Mouse (Mus musculus): ENCODE data around the gene Xpnpep1. TPM values are rescaled to one million over a fixed set of nuclear protein-coding genes. Genes with fewer than 3 reads are reported as not detected.

Xpnpep1 gene
- polyA plus RNA-seq, 1 experiment from 2014 or later: 118 TPM

- Histone ChIP-seq H3K4me3 (ENCODE audit: low read length) (no peak overlapping the region), H3K36me3 (ENCODE audit: control insufficient read depth, insufficient read depth, low read length) (no peaks in the 10 kb centered on the region), H3K9me3 (ENCODE audit: control insufficient read depth, low read length) (no peaks in the 10 kb centered on the region), H3K4me1 (ENCODE audit: control insufficient read depth, insufficient read depth, low read depth, low read length) (no peaks in the 10 kb centered on the region), H3K4me2 (ENCODE audit: low read length) (no peak overlapping the region), H3K27me3 (replicated peaks; ENCODE audit: control insufficient read depth, insufficient read depth, low read length) (no peaks in the 10 kb centered on the region), H3K9ac (ENCODE audit: low read depth, low read length) (no peak overlapping the region), H3K27ac (ENCODE audit: low read depth, low read length) (no peak overlapping the region)
- 75% methylated on average over 4 of the region's 4 CpGs for WGBS
- no peak for ATAC-seq
Observed at GRCm38 (mm10) chr19:53070870-53071269, 30.9 kb upstream of the Xpnpep1 start.

- H3K9me3 ChIP-seq (ENCODE audit: control insufficient read depth, low read length): no peaks in the 10 kb centered on the region
- no peaks in the 10 kb centered on the region for H3K27me3 ChIP-seq (replicated peaks; ENCODE audit: control insufficient read depth, insufficient read depth, low read length)
- H3K9ac ChIP-seq (ENCODE audit: low read depth, low read length): no peak overlapping the region
- no peaks in the 10 kb centered on the region for H3K36me3 ChIP-seq (ENCODE audit: control insufficient read depth, insufficient read depth, low read length)
- no peak overlapping the region for H3K27ac ChIP-seq (ENCODE audit: low read depth, low read length)
- H3K4me2 ChIP-seq (ENCODE audit: low read length): no peak overlapping the region
- no peak for ATAC-seq
- WGBS: 82% methylated on average over 3 of the region's 3 CpGs
- no peak overlapping the region for H3K4me3 ChIP-seq (ENCODE audit: low read length)
- H3K4me1 ChIP-seq (ENCODE audit: control insufficient read depth, insufficient read depth, low read depth, low read length): no peaks in the 10 kb centered on the region
Observed at GRCm38 (mm10) chr19:53069451-53069850, 29.4 kb upstream of the Xpnpep1 start.

GRCm38 (mm10) chr19:53066934-53067333, 26.9 kb upstream of the Xpnpep1 start:
- H3K36me3 ChIP-seq (ENCODE audit: control insufficient read depth, insufficient read depth, low read length): no peaks in the 10 kb centered on the region
- H3K4me3 ChIP-seq (ENCODE audit: low read length): no peak overlapping the region
- H3K4me2 ChIP-seq (ENCODE audit: low read length): no peak overlapping the region
- WGBS: 69% methylated on average over 10 of the region's 10 CpGs
- H3K4me1 ChIP-seq (ENCODE audit: control insufficient read depth, insufficient read depth, low read depth, low read length): no peaks in the 10 kb centered on the region
- no peak for ATAC-seq
- no peak overlapping the region for H3K27ac ChIP-seq (ENCODE audit: low read depth, low read length)
- no peaks in the 10 kb centered on the region for H3K27me3 ChIP-seq (replicated peaks; ENCODE audit: control insufficient read depth, insufficient read depth, low read length)
- H3K9me3 ChIP-seq (ENCODE audit: control insufficient read depth, low read length): no peaks in the 10 kb centered on the region
- H3K9ac ChIP-seq (ENCODE audit: low read depth, low read length): no peak overlapping the region

- Histone ChIP-seq H3K27ac (ENCODE audit: low read depth, low read length) (no peak overlapping the region), H3K4me2 (ENCODE audit: low read length) (no peak overlapping the region), H3K27me3 (replicated peaks; ENCODE audit: control insufficient read depth, insufficient read depth, low read length) (no peaks in the 10 kb centered on the region), H3K4me3 (ENCODE audit: low read length) (no peak overlapping the region), H3K36me3 (ENCODE audit: control insufficient read depth, insufficient read depth, low read length) (no peaks in the 10 kb centered on the region), H3K9me3 (ENCODE audit: control insufficient read depth, low read length) (no peaks in the 10 kb centered on the region), H3K4me1 (ENCODE audit: control insufficient read depth, insufficient read depth, low read depth, low read length) (no peaks in the 10 kb centered on the region), H3K9ac (ENCODE audit: low read depth, low read length) (no peak overlapping the region)
- 61% methylated on average over 9 of the region's 9 CpGs for WGBS
- no peak for ATAC-seq
Observed at GRCm38 (mm10) chr19:53066531-53066930, 26.5 kb upstream of the Xpnpep1 start.

GRCm38 (mm10) chr19:53064972-53065361, 25.0 kb upstream of the Xpnpep1 start:
- Histone ChIP-seq H3K27ac (ENCODE audit: low read depth, low read length) (no peak overlapping the region), H3K4me3 (ENCODE audit: low read length) (no peak overlapping the region), H3K4me1 (ENCODE audit: control insufficient read depth, insufficient read depth, low read depth, low read length) (no peaks in the 10 kb centered on the region), H3K4me2 (ENCODE audit: low read length) (no peak overlapping the region), H3K9me3 (ENCODE audit: control insufficient read depth, low read length) (no peaks in the 10 kb centered on the region), H3K36me3 (ENCODE audit: control insufficient read depth, insufficient read depth, low read length) (no peaks in the 10 kb centered on the region), H3K9ac (ENCODE audit: low read depth, low read length) (no peak overlapping the region), H3K27me3 (replicated peaks; ENCODE audit: control insufficient read depth, insufficient read depth, low read length) (no peaks in the 10 kb centered on the region)
- 72% methylated on average over 8 of the region's 8 CpGs for WGBS
- no peak for ATAC-seq

GRCm38 (mm10) chr19:53064292-53064971, 24.4 kb upstream of the Xpnpep1 start:
- ATAC-seq: no peak
- 78% methylated on average over 12 of the region's 12 CpGs for WGBS

GRCm38 (mm10) chr19:53062046-53062445, 22.0 kb upstream of the Xpnpep1 start:
- WGBS: 43% methylated on average over 3 of the region's 3 CpGs
- H3K9me3 ChIP-seq (ENCODE audit: control insufficient read depth, low read length): no peaks in the 10 kb centered on the region
- H3K4me3 ChIP-seq (ENCODE audit: low read length): no peak overlapping the region
- no peak overlapping the region for H3K4me2 ChIP-seq (ENCODE audit: low read length)
- H3K27me3 ChIP-seq (replicated peaks; ENCODE audit: control insufficient read depth, insufficient read depth, low read length): no peaks in the 10 kb centered on the region
- H3K36me3 ChIP-seq (ENCODE audit: control insufficient read depth, insufficient read depth, low read length): no peaks in the 10 kb centered on the region
- ATAC-seq: no peak
- no peaks in the 10 kb centered on the region for H3K4me1 ChIP-seq (ENCODE audit: control insufficient read depth, insufficient read depth, low read depth, low read length)
- no peak overlapping the region for H3K9ac ChIP-seq (ENCODE audit: low read depth, low read length)
- H3K27ac ChIP-seq (ENCODE audit: low read depth, low read length): no peak overlapping the region

More at GRCm38 (mm10) chr19:53064292-53064971, 24.4 kb upstream of the Xpnpep1 start:
- Histone ChIP-seq H3K4me1 (ENCODE audit: control insufficient read depth, insufficient read depth, low read depth, low read length) (no peaks in the 10 kb centered on the region), H3K36me3 (ENCODE audit: control insufficient read depth, insufficient read depth, low read length) (no peaks in the 10 kb centered on the region), H3K4me3 (ENCODE audit: low read length) (no peak overlapping the region), H3K27me3 (replicated peaks; ENCODE audit: control insufficient read depth, insufficient read depth, low read length) (no peaks in the 10 kb centered on the region), H3K4me2 (ENCODE audit: low read length) (no peak overlapping the region), H3K9me3 (ENCODE audit: control insufficient read depth, low read length) (no peaks in the 10 kb centered on the region), H3K9ac (ENCODE audit: low read depth, low read length) (no peak overlapping the region), H3K27ac (ENCODE audit: low read depth, low read length) (no peak overlapping the region)

GRCm38 (mm10) chr19:53059344-53060111, 19.5 kb upstream of the Xpnpep1 start:
- no peak for ATAC-seq
- no peak overlapping the region for H3K27ac ChIP-seq (ENCODE audit: low read depth, low read length)
- no peak overlapping the region for H3K9ac ChIP-seq (ENCODE audit: low read depth, low read length)
- no peaks in the 10 kb centered on the region for H3K4me1 ChIP-seq (ENCODE audit: control insufficient read depth, insufficient read depth, low read depth, low read length)
- H3K27me3 ChIP-seq (replicated peaks; ENCODE audit: control insufficient read depth, insufficient read depth, low read length): no peaks in the 10 kb centered on the region
- no peak overlapping the region for H3K4me2 ChIP-seq (ENCODE audit: low read length)
- no peaks in the 10 kb centered on the region for H3K9me3 ChIP-seq (ENCODE audit: control insufficient read depth, low read length)
- H3K36me3 ChIP-seq (ENCODE audit: control insufficient read depth, insufficient read depth, low read length): no peaks in the 10 kb centered on the region
- H3K4me3 ChIP-seq (ENCODE audit: low read length): no peak overlapping the region
- WGBS: 90% methylated on average over 16 of the region's 16 CpGs

- no peak for ATAC-seq
- no peak overlapping the region for H3K27ac ChIP-seq (ENCODE audit: low read depth, low read length)
- no peaks in the 10 kb centered on the region for H3K9me3 ChIP-seq (ENCODE audit: control insufficient read depth, low read length)
- no peak overlapping the region for H3K4me2 ChIP-seq (ENCODE audit: low read length)
- H3K4me3 ChIP-seq (ENCODE audit: low read length): no peak overlapping the region
- H3K36me3 ChIP-seq (ENCODE audit: control insufficient read depth, insufficient read depth, low read length): no peaks in the 10 kb centered on the region
- H3K9ac ChIP-seq (ENCODE audit: low read depth, low read length): no peak overlapping the region
- H3K27me3 ChIP-seq (replicated peaks; ENCODE audit: control insufficient read depth, insufficient read depth, low read length): no peaks in the 10 kb centered on the region
- H3K4me1 ChIP-seq (ENCODE audit: control insufficient read depth, insufficient read depth, low read depth, low read length): no peaks in the 10 kb centered on the region
- WGBS: 86% methylated on average over 8 of the region's 8 CpGs
Observed at GRCm38 (mm10) chr19:53058726-53059334, 18.8 kb upstream of the Xpnpep1 start.
